Mouse (Mus musculus) ES-E14 (cell line): ENCODE measurements around the gene Mzt1.

Experiments used
- CHD2 ChIP-seq: IDR thresholded peaks from 2 replicates; pipeline ENCODE4 v1.6.1; 2014; ENCODE audit warnings: mild to moderate bottlenecking, low read depth, low read length, inconsistent platforms
- HCFC1 ChIP-seq: IDR thresholded peaks from 2 replicates; pipeline ENCODE4 v1.6.1; 2012; ENCODE audit warnings: low read length, inconsistent platforms, borderline replicate concordance; ENCODE audit not compliant: insufficient read depth
- MAFK ChIP-seq: IDR thresholded peaks from 2 replicates; pipeline ENCODE4 v1.6.1; 2014; ENCODE audit warnings: mild to moderate bottlenecking, low read depth, low read length, inconsistent platforms; ENCODE audit not compliant: insufficient read depth
- ZC3H11A ChIP-seq: IDR thresholded peaks from 2 replicates; pipeline ENCODE4 v1.6.1; 2012; ENCODE audit warnings: low read depth, mild to moderate bottlenecking, inconsistent platforms, low read length, borderline replicate concordance
- ZNF384 ChIP-seq: IDR thresholded peaks from 2 replicates; pipeline ENCODE4 v1.6.1; 2012; ENCODE audit warnings: low read depth, low read length, inconsistent platforms

DNA sequence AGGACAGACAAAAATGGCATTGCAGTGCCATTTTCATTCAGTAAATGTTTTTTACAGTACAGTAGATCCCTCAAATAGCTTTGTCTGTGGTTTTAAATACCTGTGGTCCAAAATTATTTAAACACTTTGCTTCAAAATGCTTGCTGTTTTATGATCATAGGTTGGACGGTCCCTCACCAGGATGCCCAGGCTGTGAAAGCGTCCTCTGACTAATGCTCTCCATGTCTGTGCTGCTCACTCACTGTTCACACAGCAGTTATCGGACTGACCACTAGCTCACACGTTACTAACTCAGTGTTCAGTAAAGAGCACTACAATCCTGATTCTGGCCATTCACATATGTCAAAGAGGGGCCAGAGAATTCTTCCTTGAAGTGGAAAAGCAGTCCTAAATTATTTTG is 25.2 kb upstream of the Mzt1 start:
- TF ChIP-seq ZC3H11A (no peak), ZNF384 (no peak), CHD2 (no peak), HCFC1 (no peak), MAFK (no peak)
